Mouse (Mus musculus) midbrain, postnatal 0 days (tissue): ENCODE measurements around the gene Clta. TPM values are rescaled to one million over a fixed set of nuclear protein-coding genes. Genes with fewer than 3 reads are reported as not detected.

Experiments
- ATAC-seq: fragments of 200-750 bp; cut with Nextera tagmentation; 2 replicates; pipeline ENCODE4 v1.8.0; 2017; ENCODE audit warnings: moderate number of reproducible peaks, mild to moderate bottlenecking, moderate TSS enrichment, moderate library complexity; ENCODE audit not compliant: low FRiP score
- DNase-seq: peaks from one replicate; pipeline ENCODE4 v3.0.0-alpha.2; 2015; ENCODE audit warnings: low spot score
- H3K27ac ChIP-seq: fragments of 300-500 bp; sonication (generic); 2 replicates; pipeline ENCODE4 v1.5.1; 2014; ENCODE audit warnings: low read depth, mild to moderate bottlenecking, low read length, mixed read lengths
- H3K27me3 ChIP-seq: fragments of 300-500 bp; sonication (generic); 2 replicates; pipeline ENCODE4 v1.6.1; 2014; ENCODE audit warnings: low read length, control low read depth, mixed read lengths; ENCODE audit not compliant: insufficient read depth
- H3K36me3 ChIP-seq: fragments of 300-500 bp; sonication (generic); 2 replicates; pipeline ENCODE4 v1.6.1; 2014; ENCODE audit warnings: low read length, control low read depth, mixed read lengths; ENCODE audit not compliant: insufficient read depth
- H3K4me1 ChIP-seq: fragments of 300-500 bp; sonication (generic); 2 replicates; pipeline ENCODE4 v1.6.1; 2014; ENCODE audit warnings: mild to moderate bottlenecking, control low read depth, antibody characterized with exemption, low read length, mixed read lengths; ENCODE audit not compliant: insufficient read depth
- H3K4me2 ChIP-seq: fragments of 300-500 bp; sonication (generic); 2 replicates; pipeline ENCODE4 v1.6.1; 2014; ENCODE audit warnings: low read depth, mild to moderate bottlenecking, low read length, mixed read lengths; ENCODE audit not compliant: poor library complexity, severe bottlenecking
- H3K4me3 ChIP-seq: fragments of 300-500 bp; sonication (generic); 2 replicates; pipeline ENCODE4 v1.5.1; 2014; ENCODE audit warnings: low read depth, mild to moderate bottlenecking, low read length, moderate library complexity
- H3K9ac ChIP-seq: fragments of 300-500 bp; sonication (generic); replicated peaks from 2 replicates; pipeline ENCODE4 v1.6.1; 2014; ENCODE audit warnings: mild to moderate bottlenecking, low read length, moderate library complexity, mixed read lengths; ENCODE audit not compliant: poor library complexity, severe bottlenecking
- H3K9me3 ChIP-seq: fragments of 300-500 bp; sonication (generic); 2 replicates; pipeline ENCODE4 v1.6.1; 2016; ENCODE audit warnings: low read length, control low read depth
- CTCF ChIP-seq: IDR thresholded peaks from 2 replicates; pipeline ENCODE4 v1.5.1; 2016; ENCODE audit warnings: antibody characterized with exemption, mild to moderate bottlenecking
- WGBS: fragments of 180-500 bp; shearing (Covaris S2); extraction: QIAGEN DNeasy Blood & Tissue Kit; methylation state at CpG from one replicate; pipeline ENCODE4 v1.1.7; 2014; 5-methylcytosine and 5-hydroxymethylcytosine counted together
- polyA plus RNA-seq: library from polyadenylated mRNA; unstranded; fragments of >200 nt; fragmentation: Nextera tagmentation; extraction: Ambion mirVana; gene quantifications from 2 replicates; pipeline ENCODE4 v1.2.1, GENCODE M21; 2015
- total RNA-seq: library from RNA; depleted of rRNA; stranded (reverse); fragments of >200 nt; gene quantifications from 2 replicates; pipeline ENCODE4 v1.2.3, GENCODE M21; 2014

The Clta gene
- total and polyA plus RNA-seq, 2 experiments from 2014 or later, result 390 to 539 TPM

DNA sequence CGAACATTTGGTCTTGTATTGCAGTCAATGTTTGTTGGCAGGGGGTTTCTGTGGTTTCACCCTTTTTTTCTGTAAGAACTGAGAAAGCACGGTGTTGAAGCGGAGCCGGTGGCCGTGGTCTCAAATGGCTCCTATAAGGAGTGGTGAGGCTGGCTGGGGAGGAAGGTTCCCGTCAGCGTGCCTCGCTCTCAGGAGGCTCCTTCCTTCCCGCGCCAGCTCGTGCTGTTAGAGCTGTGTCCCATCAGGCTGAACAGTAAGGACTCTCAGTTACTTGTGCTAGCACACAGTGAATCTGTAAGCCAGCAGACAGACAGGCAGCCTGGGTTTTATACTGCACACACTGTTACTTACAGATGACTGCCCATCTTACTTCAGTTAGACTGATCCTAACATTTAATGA, 18.5 kb downstream of the Clta start:
- TF ChIP-seq CTCF, result no peak
- H3K9ac ChIP-seq, result no peak overlapping the region
- ATAC-seq, result no peak
- H3K9me3 ChIP-seq, result no peaks in the 10 kb centered on the region
- H3K36me3 ChIP-seq, result peaks cover 82% of the 10 kb centered on the region
- 91% methylated on average over 11 of the region's 11 CpGs for WGBS
- no peaks in the 10 kb centered on the region for H3K4me1 ChIP-seq
- H3K27me3 ChIP-seq, result no peaks in the 10 kb centered on the region
- H3K4me2 ChIP-seq, result no peak overlapping the region
- no peak overlapping the region for H3K27ac ChIP-seq
- H3K4me3 ChIP-seq, result no peak overlapping the region
- DNase-seq, result no peak

DNA sequence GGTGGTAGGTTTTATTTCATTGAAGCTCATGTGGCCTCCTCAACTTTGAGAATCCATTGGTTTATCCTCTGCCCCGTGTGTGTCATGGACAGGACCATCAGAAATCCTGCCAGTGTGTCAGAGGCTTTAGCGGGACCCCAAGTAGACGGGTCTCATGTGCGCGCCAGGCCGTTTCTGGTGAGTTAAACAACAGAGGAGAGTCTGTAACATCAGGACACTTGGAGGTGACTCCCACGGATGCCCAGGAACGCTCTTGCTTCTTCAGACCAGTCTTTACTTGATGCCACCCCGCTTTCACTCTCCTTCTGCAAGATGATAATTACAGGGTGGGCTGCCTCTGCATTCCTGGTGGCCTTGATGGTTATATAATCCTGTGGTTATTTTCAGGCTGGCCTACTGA, 19.4 kb downstream of the Clta start:
- H3K36me3 ChIP-seq, result peaks cover 85% of the 10 kb centered on the region
- no peak for ATAC-seq

DNA sequence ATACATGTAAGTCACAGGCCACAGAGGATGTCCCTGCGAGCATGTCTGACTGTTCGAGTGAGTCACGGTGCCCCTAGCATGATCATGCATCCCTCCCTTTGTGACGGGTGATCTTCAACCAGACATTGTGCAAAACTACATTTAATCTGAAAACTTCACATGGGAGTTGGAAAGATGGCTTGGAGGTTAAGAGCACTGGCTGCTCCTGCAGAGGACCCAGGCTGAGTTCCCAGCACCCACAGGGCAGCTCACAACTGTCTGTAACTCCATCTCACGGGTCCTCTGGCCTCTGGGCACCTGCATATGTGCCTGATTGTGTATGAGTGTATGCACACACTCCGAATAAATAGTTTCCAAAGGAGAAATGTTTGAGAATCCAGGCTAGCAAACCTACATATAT, 20.0 kb downstream of the Clta start:
- Histone ChIP-seq H3K4me2 (no peak overlapping the region), H3K27ac (no peak overlapping the region), H3K9ac (no peak overlapping the region), H3K4me3 (no peak overlapping the region), H3K27me3 (no peaks in the 10 kb centered on the region), H3K9me3 (no peaks in the 10 kb centered on the region), H3K4me1 (no peaks in the 10 kb centered on the region), H3K36me3 (peaks cover 83% of the 10 kb centered on the region)
- DNase-seq (no peak), ATAC-seq (no peak)
- TF ChIP-seq CTCF, result no peak
- 98% methylated on average over 6 of the region's 6 CpGs for WGBS

More for the DNA sequence above, 19.4 kb downstream of the Clta start:
- Histone ChIP-seq H3K4me3 (no peak overlapping the region), H3K27ac (no peak overlapping the region), H3K9me3 (no peaks in the 10 kb centered on the region), H3K4me1 (no peaks in the 10 kb centered on the region), H3K9ac (no peak overlapping the region), H3K4me2 (no peak overlapping the region), H3K27me3 (no peaks in the 10 kb centered on the region)
- TF ChIP-seq CTCF, result no peak
- 98% methylated on average over 9 of the region's 9 CpGs for WGBS
- no peak for DNase-seq

DNA sequence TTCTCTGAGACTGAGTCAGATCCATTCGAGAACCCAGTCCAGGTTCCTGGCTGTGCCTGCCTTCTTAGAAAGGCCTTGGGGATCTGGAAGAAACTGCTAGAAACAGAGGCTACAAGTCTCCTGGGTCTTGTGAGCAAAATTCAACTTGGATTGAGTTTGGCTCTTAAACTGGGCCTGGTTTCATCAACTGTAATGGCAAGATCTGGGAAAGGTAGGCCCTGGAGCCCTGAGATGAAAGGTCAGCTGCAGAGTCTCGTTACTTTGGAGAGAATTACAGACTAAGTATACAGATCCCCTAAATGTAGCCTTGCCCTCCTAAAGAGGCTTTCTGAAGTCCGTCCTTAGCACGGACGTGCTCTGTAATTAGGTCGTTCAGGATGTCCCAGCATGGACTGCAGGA, 21.3 kb downstream of the Clta start:
- H3K27me3 ChIP-seq, result no peaks in the 10 kb centered on the region
- no peak overlapping the region for H3K9ac ChIP-seq
- 94% methylated on average over 6 of the region's 6 CpGs for WGBS
- H3K9me3 ChIP-seq, result no peaks in the 10 kb centered on the region
- no peak overlapping the region for H3K27ac ChIP-seq
- H3K4me1 ChIP-seq, result no peaks in the 10 kb centered on the region
- H3K4me2 ChIP-seq, result no peak overlapping the region
- no peak overlapping the region for H3K4me3 ChIP-seq
- no peak for DNase-seq
- H3K36me3 ChIP-seq, result peaks cover 84% of the 10 kb centered on the region
- ATAC-seq, result no peak
- no peak for TF ChIP-seq CTCF

DNA sequence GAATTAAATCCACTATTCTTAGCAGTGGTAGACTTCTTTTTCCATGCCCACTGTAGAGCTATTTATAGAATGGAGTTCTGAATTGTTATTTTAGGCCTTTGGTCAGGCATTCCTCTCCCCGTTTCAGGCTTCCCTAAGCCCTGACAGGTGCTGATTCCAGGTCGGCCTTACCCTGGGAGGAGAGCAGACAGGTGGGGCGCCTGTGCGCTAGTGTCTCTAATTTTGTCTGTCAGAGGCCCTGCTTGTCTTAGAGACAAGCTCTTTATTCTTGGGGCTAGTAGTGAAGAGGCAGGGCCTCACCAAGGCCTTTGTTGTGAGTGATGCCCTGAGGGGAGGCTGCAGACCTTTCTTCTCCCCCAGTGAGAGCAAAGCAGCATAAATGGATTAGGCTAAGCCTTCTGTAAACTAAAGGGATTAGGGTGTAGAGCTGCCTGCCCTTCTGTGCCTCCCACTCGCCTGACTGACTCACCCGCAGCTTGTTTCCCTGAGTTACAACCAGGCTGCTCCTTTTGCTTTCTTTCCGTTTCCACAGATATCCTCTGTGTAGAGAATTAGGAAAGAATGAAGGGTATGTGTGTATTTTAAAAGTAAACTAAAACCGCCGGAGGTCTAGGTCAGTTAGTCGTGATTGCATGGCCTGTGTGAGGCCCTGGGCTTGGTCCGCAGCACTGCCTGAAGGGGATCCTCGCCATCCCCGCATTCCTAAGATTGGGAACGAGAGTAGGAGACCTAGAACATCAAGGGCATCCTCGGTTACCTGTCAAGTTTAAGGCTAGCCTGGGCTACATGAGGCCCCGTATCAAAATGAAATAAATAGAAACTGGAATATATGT, 24.3 kb downstream of the Clta start:
- H3K36me3 ChIP-seq, result peaks cover 82% of the 10 kb centered on the region
- no peaks in the 10 kb centered on the region for H3K27me3 ChIP-seq
- 0 out of 2 replicates have a peak overlapping the region, but pooled peaks have one; percentile 8 for H3K9ac ChIP-seq
- TF ChIP-seq CTCF, result no peak
- 21% methylated on average over 16 of the region's 16 CpGs for WGBS
- no peaks in the 10 kb centered on the region for H3K4me1 ChIP-seq
- peak; percentile 34 for DNase-seq
- no peak overlapping the region for H3K27ac ChIP-seq
- ATAC-seq, result no peak
- H3K9me3 ChIP-seq, result no peaks in the 10 kb centered on the region
- H3K4me2 ChIP-seq, result no peak overlapping the region
- no peak overlapping the region for H3K4me3 ChIP-seq

DNA sequence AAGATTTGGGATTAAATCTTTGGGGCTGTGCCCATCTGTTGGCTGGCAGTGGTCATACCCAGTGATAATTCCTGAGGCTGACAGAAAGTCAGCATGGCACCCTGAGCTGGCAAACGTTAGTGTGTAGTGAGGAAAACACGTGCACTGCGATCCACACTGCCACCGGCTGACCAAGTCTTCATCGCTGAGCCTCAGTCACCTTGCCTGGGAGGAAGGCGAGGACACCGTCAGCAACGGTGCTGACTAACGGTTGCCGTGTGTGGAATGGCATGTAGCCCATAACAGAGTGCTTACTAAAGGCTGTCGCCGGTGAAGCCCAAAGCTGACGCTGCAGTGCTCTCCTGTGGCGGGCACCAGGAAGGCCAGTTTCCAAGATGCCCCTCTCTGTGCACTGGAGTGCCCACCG, 25.4 kb downstream of the Clta start:
- Histone ChIP-seq H3K27ac (no peak overlapping the region), H3K4me2 (no peak overlapping the region), H3K36me3 (peaks cover 74% of the 10 kb centered on the region), H3K9ac (no peak overlapping the region), H3K4me1 (no peaks in the 10 kb centered on the region), H3K27me3 (no peaks in the 10 kb centered on the region), H3K4me3 (no peak overlapping the region), H3K9me3 (no peaks in the 10 kb centered on the region)
- WGBS, result 81% methylated on average over 15 of the region's 15 CpGs
- ATAC-seq, result no peak
- DNase-seq, result peak; percentile 61
- peak; percentile 15; the same call in 1 of the 2 replicates for TF ChIP-seq CTCF
